Mouse (Mus musculus) heart, adult 8-10 months (tissue): ENCODE results near the gene Cavin1. TPM values are rescaled to one million over a fixed set of nuclear protein-coding genes. Genes with fewer than 3 reads are reported as not detected.
A peak's percentile ranks its signal among the peaks of the same experiment; 100 is the strongest.

Experiments
- DNase-seq: peaks from one replicate; pipeline ENCODE4 v3.0.0; 2022; ENCODE audit warnings: low spot score
- total RNA-seq, 4 experiments: library from RNA; stranded (reverse); gene quantifications; 2 replicates each; pipeline ENCODE4 v1.2.4; 2022

Cavin1 gene
- total RNA-seq, 4 experiments from 2014 or later, result 190 to 247 (median 212) TPM

GRCm38 (mm10) chr11:100914415-100914814, 56.3 kb downstream of the Cavin1 start:
- DNase-seq, result no peak

DNA sequence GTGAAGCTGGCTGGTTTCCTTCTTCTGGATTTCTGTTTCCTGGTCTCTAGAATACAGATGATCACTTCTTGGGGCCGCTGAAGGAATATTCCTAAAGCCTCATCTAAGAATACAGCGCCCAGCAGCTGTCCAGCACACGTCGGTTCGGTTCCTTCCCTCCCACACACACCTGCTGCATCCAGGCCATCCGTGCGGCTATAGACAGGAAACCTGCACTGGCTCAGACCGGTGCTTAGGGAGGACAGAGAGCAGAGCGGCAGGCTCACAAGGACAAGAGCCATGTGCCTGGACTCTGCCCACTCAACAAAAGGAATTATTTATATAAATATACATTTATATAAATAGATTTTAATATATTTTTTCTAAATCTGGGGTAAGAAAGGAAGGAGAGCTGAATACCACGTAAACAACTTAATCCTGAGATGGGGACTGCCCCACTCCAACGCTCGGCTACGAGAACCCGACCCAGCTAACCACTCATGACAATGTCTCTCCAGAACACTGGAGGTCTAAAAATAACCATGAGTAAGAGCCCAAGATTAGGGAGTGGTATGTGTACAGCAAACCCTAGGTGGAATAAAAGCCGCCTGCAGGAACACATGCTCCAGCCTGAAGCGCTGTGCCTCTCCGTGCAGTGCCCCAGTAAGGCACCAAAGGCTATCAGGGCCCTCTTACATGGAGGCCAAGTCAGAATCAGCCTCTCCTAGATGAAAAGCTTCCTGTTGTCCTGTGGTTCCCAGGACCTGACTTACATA, 58.1 kb downstream of the Cavin1 start:
- DNase-seq, result peak; percentile 60

DNA sequence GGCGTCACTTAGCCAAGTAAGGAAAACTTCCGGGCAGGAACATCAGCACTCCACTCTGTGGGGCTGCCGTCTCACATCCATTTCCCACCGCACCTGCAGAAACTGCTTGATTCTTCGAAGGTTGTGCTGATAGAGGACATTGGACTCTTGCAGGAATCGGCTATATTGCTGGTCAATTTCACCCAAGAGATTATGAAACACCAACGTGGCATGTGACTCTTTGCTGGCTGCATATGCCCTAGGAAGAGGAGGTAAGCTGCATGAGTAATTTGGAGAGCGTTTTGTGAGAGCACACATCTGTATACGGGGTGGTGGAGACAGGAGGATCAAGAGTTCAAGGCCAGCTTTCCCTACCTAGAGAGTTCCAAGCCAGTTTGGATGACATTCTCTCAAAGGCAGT, 62.1 kb downstream of the Cavin1 start:
- no peak for DNase-seq

DNA sequence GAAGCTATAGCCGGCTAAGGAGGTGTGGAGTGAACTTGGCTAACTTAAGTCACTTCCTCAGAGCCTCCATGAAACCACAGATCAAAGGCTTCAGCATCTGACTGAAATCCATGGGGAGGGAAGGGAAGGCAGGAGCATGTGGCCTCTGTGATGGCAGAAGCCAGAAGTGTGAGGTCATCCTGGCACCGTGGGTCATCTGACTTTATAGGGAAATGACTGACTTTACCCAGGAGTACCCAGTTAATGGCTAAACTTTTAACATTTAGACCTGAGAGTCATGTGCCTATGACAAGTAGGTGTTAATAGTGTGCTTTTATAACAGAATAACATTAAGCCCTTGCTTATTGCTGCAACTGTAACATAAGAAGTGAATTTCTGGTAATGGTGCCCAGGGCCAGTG, 62.6 kb downstream of the Cavin1 start:
- no peak for DNase-seq

- DNase-seq, result no peak
Observed at GRCm38 (mm10) chr11:100906885-100907284, 63.8 kb downstream of the Cavin1 start.

Other genes with a start within 250 kb of the Cavin1 start
- 10 to 100 TPM; 47.1 to 62.6 (median 51.0) TPM for gene Rab5c, start 232.7 kb downstream of the Cavin1 start, total RNA-seq
- not detected for gene Kcnh4, start 210.9 kb downstream of the Cavin1 start, total RNA-seq
- not detected for gene Hcrt, start 208.0 kb downstream of the Cavin1 start, total RNA-seq
- 10 to 100 TPM in 2 of 4 experiments, 1 to 10 TPM in 2; 9.1 to 14.1 (median 10.0) TPM for gene Ghdc, start 199.9 kb downstream of the Cavin1 start, total RNA-seq
- 10 to 100 TPM; 57.2 to 64.8 (median 62.7) TPM for gene Stat5b, start 120.2 kb downstream of the Cavin1 start, total RNA-seq
- 10 to 100 TPM; 16.5 to 26.5 (median 21.6) TPM for gene Stat5a, start 111.5 kb downstream of the Cavin1 start, total RNA-seq
- 100 to 1,000 TPM in 1 of 4 experiments, 10 to 100 TPM in 3; 76.6 to 108 (median 91.0) TPM for gene Stat3, start 31.3 kb downstream of the Cavin1 start, total RNA-seq
- gene Atp6v0a1, start 38.6 kb upstream of the Cavin1 start, total RNA-seq, result 100 to 1,000 TPM in 1 of 4 experiments, 10 to 100 TPM in 3; 85.0 to 100 (median 88.9) TPM
- gene Naglu, start 99.1 kb upstream of the Cavin1 start, total RNA-seq, result 10 to 100 TPM in 1 of 4 experiments, 1 to 10 TPM in 3; 7.3 to 10.1 (median 7.8) TPM
- gene Hsd17b1, start 107.5 kb upstream of the Cavin1 start, total RNA-seq, result 1 to 10 TPM in 1 of 4 experiments, under 1 TPM in 3; 0.22 to 1.5 (median 0.52) TPM
- gene Coasy, start 111.7 kb upstream of the Cavin1 start, total RNA-seq, result 10 to 100 TPM; 14.5 to 21.0 (median 17.6) TPM
- gene Mlx, start 116.4 kb upstream of the Cavin1 start, total RNA-seq, result 10 to 100 TPM; 15.5 to 24.4 (median 20.0) TPM
- 1 to 10 TPM; 2.3 to 3.1 (median 2.8) TPM for gene Psmc3ip, start 124.5 kb upstream of the Cavin1 start, total RNA-seq
- gene Retreg3, start 149.0 kb upstream of the Cavin1 start, total RNA-seq, result 10 to 100 TPM; 26.5 to 31.2 (median 29.0) TPM
- 10 to 100 TPM; 23.2 to 27.3 (median 25.4) TPM for gene Tubg1, start 149.1 kb upstream of the Cavin1 start, total RNA-seq
- 1 to 10 TPM; 2.7 to 4.9 (median 3.0) TPM for gene Tubg2, start 185.0 kb upstream of the Cavin1 start, total RNA-seq
- gene Cntnap1, start 199.6 kb upstream of the Cavin1 start, total RNA-seq, result 1 to 10 TPM; 1.1 to 2.9 (median 1.5) TPM
- gene Plekhh3, start 200.5 kb upstream of the Cavin1 start, total RNA-seq, result 10 to 100 TPM; 23.4 to 29.9 (median 28.1) TPM
- under 1 TPM in 2 of 4 experiments, not detected in 2; 0.14 to 0.19 TPM for gene Ccr10, start 204.6 kb upstream of the Cavin1 start, total RNA-seq